Mouse (Mus musculus) cerebellum, postnatal 25 days (tissue): Measurements from ENCODE around the gene Phlda3.

Experiments used
- DNase-seq, 2 experiments: peaks; one replicate each; pipeline ENCODE4 v3.0.0; 2021; ENCODE audit warnings: mixed read lengths in 2 of 2

The Phlda3 gene

DNA sequence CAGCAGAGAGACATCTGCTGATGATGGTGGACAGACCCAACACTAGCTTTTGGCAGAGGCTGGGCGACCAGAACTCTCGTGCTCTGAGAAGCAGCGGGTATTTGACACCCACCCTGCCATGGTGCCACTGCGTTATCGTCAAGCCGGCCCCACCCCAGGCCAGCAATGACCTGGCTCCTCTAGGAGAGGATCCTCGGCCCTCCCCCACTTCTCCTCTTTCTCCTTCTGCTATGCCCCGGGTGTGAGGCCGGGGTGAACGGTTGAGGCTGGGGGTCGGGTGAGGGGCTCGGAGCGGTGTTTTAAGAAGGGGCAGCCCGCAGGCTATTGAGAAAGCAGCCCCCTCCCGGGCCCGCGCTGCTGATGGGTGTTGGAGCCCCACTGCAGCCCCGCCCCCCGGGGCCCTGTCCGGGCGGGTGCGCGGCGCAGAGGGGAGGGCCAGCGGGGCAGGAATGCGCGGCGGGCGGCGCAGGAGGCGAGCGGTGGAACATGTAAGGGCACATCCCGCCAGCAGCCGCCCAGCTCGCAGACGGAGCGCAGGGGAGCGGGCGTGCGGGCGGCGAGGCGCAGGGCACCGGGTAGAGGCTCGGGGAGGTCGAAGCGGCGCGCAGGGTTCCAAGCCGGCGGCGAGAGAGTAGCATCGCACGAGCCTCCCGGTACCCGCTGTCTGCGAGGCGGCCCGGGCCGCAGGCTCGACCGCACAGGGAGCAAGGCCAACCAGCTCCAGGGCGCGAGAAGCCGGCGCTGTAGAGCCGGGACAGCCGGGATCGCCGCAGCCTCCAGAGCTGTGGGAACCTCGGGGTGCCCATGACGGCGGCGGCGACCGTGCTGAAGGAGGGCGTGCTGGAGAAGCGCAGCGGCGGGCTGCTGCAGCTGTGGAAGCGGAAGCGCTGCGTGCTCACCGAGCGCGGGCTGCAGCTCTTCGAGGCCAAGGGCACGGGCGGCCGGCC, at the start of gene Phlda3:
Gene Phlda3, plus strand, starts transcription at position 475 of the 947 bp plus-strand sequence.
- peak; percentile 63 to 68 for DNase-seq

GRCm38 (mm10) chr1:135719486-135719885, 46.4 kb upstream of the Phlda3 start:
- DNase-seq: peak; percentile 41 to 60

- DNase-seq: no peak
Measured at GRCm38 (mm10) chr1:135719983-135720382, 45.9 kb upstream of the Phlda3 start, which contains the start of gene Csrp1. TSS of gene Csrp1 (plus strand) at chr1:135720061.

DNA sequence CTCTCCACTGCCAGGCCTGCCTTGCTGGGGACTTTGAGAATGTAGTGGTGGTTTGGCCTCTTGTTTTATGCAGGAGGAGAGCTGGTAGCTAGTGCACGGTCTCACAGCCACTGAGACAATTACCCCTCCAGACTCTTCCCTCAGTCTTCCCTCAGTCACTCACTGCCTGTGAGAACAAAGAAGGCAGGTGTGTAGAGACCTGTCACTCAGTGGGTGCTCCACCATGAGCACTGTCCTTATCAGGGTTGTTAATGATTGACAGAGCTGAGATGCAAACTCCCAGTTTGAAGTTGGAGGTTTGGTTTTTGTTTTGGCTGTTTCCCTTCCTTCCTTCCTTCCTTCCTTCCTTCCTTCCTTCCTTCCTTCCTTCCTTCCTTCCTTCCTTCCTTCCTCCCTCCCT, 42.9 kb upstream of the Phlda3 start:
- DNase-seq: no peak

- DNase-seq: no peak
Measured at GRCm38 (mm10) chr1:135724134-135724533, 41.8 kb upstream of the Phlda3 start.

- DNase-seq: no peak
Measured at GRCm38 (mm10) chr1:135725324-135725723, 40.6 kb upstream of the Phlda3 start.

- no peak for DNase-seq
Measured at GRCm38 (mm10) chr1:135725936-135726335, 40.0 kb upstream of the Phlda3 start.

DNA sequence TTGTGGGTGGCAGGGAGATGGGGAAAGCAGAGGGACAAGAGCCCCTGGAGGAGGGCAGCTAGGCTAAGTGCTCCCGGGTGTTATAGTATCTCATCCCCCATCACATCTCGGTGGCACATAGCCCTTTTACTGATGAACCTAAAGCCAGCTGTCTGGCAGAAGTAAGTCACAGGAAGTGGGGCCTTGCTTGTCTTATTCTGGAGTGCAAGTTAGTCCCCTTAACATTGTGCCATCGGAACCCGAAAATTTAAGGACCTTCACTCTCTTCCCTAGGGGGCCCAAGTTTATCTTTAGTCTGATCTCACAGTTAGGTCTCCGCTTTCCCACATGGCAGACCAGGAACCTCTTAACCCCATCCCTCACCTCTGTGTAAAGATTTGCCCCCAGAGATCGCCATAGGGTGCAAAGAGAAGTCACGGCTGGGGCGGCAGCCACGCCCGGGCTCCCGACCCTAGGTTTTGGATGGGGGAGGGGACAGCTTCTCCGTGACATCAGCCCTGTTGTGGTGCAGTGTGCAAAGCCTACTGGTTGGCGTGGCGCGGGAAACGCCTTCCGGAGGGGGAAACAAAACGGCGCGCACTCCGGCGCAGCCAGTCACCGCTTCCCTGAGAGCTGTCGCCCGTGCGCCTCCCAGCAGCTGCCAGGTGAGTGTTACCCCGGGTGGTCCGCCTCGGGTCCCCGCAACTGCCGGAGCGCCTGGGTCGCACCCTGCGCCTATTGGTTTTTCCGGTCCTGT, 37.1 kb upstream of the Phlda3 start:
- peak; percentile 50 to 64 for DNase-seq

DNA sequence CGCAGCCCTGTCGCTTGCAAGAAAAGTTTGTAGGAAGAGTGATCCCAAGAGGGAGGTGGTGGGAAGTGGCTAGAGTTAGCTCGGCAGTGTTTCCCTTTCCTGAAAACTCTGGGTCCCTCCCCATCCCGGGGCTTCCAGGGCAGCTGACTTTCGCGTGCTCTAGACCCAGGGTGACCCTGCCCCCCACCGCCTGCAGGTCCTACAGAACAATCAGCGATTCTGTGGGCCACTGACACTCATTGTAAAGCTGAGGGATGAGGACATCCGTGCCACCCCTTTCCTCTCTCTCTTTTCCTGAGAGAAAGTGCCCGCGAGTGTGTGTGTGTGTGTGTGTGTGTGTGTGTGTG, 36.6 kb upstream of the Phlda3 start:
- peak in 1 of 2 experiments; percentile 36 for DNase-seq

GRCm38 (mm10) chr1:135729821-135730220, 36.1 kb upstream of the Phlda3 start:
- DNase-seq: no peak

- no peak for DNase-seq
Measured at GRCm38 (mm10) chr1:135730296-135730695, 35.6 kb upstream of the Phlda3 start.

- DNase-seq: no peak
Measured at GRCm38 (mm10) chr1:135731393-135731792, 34.5 kb upstream of the Phlda3 start.

DNA sequence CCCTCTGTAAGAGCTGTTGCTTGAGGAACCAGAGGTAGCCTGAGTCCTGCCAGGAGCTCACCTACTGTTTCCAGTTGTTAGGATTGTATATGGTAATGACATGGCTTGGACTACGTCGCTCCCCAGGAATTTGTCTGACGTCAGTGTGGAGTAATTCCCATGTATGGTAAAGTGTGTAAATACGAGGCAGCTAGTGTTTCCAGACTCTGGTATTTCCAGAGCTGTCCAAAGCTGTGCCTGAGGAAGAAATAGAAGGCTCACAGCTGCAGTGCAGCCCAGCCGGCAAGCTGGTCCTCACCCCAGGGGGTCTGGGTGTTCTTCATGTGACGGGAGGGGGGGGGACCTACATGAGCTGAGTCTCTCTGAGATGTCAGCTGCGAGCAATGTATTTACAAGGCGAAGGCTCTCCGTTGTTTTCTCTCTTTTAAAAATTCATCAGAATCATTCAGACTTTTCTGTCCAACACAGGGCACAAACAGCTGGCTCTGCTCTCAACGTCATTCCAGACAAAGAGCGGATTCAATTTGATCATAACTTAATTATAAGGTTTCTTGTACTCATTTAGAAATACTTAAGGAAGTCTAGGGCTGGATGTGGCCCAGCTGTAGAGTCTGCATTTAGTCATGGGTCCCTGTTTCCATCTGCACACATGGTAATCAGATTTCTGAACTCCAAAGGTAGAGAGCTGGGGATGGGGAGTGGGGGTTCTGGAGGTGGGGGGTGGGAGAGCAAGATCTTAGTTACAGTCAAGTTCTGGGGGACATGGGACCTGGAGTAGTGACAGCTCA, 33.8 kb upstream of the Phlda3 start:
- peak in 1 of 2 experiments; percentile 25 for DNase-seq

DNA sequence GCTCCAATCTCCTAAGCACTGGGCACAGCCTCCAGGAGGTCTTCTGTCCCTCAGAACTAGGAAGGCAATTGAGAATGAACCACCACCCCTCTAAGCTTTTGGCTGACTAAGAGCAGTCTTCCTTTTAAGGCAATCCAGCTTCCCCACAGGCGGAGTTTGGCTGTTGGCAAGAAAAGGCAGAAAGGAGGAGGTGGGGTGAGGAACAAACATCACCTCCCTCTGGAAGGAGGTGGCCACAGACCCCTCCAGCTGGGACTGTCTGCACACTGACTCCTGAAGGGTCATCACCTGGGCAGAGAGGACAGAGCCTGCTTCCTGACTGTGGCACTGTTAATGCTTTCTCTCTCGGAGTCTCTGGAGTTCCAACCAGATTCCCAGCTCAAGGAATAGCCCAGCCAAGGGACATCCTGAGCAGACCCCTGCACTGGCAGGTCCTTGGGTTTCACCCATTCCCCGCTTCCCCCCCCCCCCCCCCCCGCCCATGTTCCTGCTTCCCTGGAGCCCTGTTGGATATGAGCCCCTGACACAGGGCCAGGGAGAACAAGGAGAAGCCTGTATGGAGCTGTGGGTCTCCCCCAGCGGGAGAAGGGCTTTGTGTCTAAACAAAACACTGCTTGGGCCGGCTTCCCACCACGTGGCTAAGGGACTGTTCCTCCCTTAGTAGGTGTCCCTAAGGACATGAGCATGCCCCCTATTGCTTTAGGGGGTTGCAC, 31.5 kb upstream of the Phlda3 start:
- DNase-seq: peak in 1 of 2 experiments; percentile 38

- DNase-seq: no peak
Measured at GRCm38 (mm10) chr1:135735460-135735859, 30.5 kb upstream of the Phlda3 start.

DNA sequence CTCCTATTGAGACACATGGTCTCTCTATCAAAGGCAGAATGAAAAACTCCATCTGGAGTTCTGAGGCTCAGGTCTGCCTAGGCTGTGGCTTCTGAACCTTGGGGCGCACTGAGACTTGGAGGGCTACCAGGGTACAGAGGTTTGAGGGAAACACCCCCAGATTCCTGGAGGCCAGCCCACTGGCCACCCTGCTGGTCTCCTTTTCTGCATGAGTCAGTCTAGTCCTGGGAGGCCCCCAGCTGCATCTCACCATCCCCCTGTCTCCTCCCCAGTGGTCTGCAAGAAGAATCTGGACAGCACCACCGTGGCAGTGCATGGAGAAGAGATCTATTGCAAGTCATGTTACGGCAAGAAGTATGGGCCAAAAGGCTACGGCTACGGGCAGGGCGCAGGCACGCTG, 20.9 kb upstream of the Phlda3 start:
- DNase-seq: no peak

DNA sequence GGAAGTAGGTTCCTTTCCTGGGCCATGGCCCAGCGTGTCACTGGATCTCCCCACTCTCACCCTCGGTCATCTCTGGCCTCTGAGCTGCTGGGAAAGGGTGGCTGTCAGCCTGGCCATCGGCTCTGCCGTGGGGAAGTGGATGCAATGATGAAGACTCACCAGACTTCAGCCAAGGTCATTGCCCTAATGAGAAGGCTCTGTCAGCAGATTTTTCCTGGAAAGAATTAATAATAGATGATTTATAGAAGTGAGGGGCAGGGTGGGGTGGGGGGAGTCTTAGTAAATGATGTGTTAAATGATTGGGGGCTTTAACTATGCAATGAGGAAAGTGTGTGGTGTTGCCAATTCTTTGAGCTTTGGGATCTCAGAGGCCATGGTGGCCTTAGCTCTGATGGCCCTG, 19.7 kb upstream of the Phlda3 start:
- no peak for DNase-seq

DNA sequence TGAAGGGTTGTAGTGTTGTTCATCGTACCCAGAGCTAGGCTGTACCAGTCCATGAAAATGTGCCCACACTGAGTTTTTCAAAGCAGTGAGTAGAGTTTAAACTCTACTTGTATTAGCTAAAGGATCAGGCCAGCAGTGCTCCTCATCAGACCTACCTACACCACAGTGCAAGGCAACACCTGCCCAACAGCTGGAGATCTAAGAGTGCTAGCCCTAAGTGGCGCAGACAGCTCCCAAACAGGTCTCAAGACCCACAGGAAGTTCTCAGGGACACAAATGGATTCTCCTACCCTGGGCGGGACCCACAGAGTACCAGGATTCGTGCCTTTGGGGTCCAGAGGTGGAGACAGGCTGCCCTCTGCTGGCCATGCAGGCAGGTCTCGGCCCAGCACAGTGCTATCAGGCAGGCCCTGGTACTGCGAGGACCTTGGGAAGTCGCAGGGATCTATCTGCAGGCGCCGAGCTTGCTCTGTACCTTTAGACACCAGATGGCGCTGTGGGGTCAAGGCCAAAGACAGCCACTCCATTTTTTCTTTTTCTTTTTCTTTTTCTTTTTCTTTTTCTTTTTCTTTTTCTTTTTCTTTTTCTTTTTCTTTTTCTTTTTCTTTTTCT, 13.1 kb upstream of the Phlda3 start:
- peak; percentile 83 to 92 for DNase-seq

DNA sequence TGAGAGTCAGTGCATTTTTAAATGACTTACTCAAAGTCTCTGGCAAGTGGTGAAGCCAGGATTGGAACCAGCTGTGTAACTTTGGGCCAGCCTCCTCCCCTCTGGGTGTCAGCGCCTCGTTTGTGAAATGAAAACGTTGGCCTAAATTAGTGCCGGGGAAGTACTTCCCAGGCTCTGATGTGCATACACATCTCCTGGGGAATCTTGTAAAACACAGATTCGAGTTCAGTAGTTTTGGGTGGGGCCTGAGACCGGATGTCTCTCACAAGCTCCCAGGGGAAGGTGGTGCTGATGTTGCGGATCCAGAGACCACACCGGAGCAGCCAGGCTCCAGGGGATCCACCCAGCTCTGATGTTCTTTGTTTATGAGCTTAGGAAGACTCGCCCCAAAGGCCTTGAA, 10.6 kb upstream of the Phlda3 start:
- DNase-seq: no peak

- no peak for DNase-seq
Measured at GRCm38 (mm10) chr1:135755913-135756312, 10.0 kb upstream of the Phlda3 start.

- no peak for DNase-seq
Measured at GRCm38 (mm10) chr1:135757287-135757686, 8.6 kb upstream of the Phlda3 start.

DNA sequence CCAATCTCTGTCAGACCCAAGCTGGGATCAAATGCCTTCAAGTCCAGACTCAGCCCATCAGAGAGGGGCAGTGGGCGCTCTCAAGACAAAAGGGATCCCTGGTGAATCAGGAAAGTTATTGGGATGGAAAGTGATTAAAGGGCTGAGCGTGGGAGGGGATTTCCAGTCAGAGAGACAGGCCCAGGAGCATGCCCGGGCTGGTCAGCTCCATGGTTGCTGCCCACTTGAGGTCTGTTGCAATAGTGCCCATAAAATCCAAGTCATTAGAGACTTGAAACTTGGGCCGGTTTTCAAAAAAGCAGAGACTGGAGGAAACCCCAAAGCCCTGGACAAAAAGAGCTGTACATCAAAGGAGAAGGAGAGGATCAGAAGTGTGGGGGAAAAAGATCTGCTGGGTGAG, 6.2 kb upstream of the Phlda3 start:
- no peak for DNase-seq
